Mouse (Mus musculus) kidney, postnatal 0 days (tissue): ENCODE results near the gene Kdf1. TPM values are rescaled to one million over a fixed set of nuclear protein-coding genes. Genes with fewer than 3 reads are reported as not detected.

Source experiments
- ATAC-seq: fragments of 200-750 bp; cut with Nextera tagmentation; replicated peaks from 2 replicates; pipeline ENCODE4 v1.8.0; 2017; ENCODE audit warnings: low read depth, moderate number of reproducible peaks, moderate TSS enrichment, moderate library complexity; ENCODE audit not compliant: low FRiP score
- DNase-seq: peaks from one replicate; pipeline ENCODE4 v3.0.0-alpha.2; 2016; ENCODE audit warnings: low spot score
- H3K27ac ChIP-seq: fragments of 300-500 bp; sonication (generic); 2 replicates; pipeline ENCODE4 v1.5.1; 2014; ENCODE audit warnings: mild to moderate bottlenecking
- H3K27me3 ChIP-seq: fragments of 300-500 bp; sonication (generic); 2 replicates; pipeline ENCODE4 v1.6.1; 2014; ENCODE audit warnings: low read length, mixed read lengths; ENCODE audit not compliant: insufficient read depth
- H3K36me3 ChIP-seq: fragments of 300-500 bp; sonication (generic); 2 replicates; pipeline ENCODE4 v1.6.1; 2014; ENCODE audit warnings: low read length, mixed read lengths; ENCODE audit not compliant: insufficient read depth
- H3K4me1 ChIP-seq: fragments of 300-500 bp; sonication (generic); replicated peaks from 2 replicates; pipeline ENCODE4 v1.6.1; 2014; ENCODE audit warnings: antibody characterized with exemption, low read length, mixed read lengths; ENCODE audit not compliant: insufficient read depth
- H3K4me2 ChIP-seq: fragments of 300-500 bp; sonication (generic); 2 replicates; pipeline ENCODE4 v1.6.1; 2014; ENCODE audit warnings: mild to moderate bottlenecking, low read length, moderate library complexity, mixed read lengths
- H3K4me3 ChIP-seq: fragments of 300-500 bp; sonication (generic); replicated peaks from 2 replicates; pipeline ENCODE4 v1.5.1; 2014; ENCODE audit warnings: low read depth, low read length
- H3K9ac ChIP-seq: fragments of 300-500 bp; sonication (generic); 2 replicates; pipeline ENCODE4 v1.6.1; 2014; ENCODE audit warnings: low read depth, low read length
- H3K9me3 ChIP-seq: fragments of 300-500 bp; sonication (generic); replicated peaks from 2 replicates; pipeline ENCODE4 v1.6.1; 2016; ENCODE audit warnings: low read length, inconsistent platforms, mixed read lengths
- CTCF ChIP-seq: IDR thresholded peaks from 2 replicates; pipeline ENCODE4 v1.5.1; 2016; ENCODE audit warnings: antibody characterized with exemption, low read depth, mild to moderate bottlenecking, moderate library complexity
- whole genome bisulfite sequencing: fragments of 180-500 bp; shearing (Covaris S2); extraction: QIAGEN DNeasy Blood & Tissue Kit; methylation state at CpG from one replicate; pipeline ENCODE4 v1.1.7; 2014; 5-methylcytosine and 5-hydroxymethylcytosine counted together
- polyA plus RNA-seq: library from polyadenylated mRNA; unstranded; fragments of >200 nt; fragmentation: Nextera tagmentation; extraction: Ambion mirVana; gene quantifications from 2 replicates; pipeline ENCODE4 v1.2.1, GENCODE M21; 2015

The Kdf1 gene
- polyA plus RNA-seq, 1 experiment from 2014 or later = 38.7 TPM

- Histone ChIP-seq H3K4me2 (no peak overlapping the region), H3K27me3 (no peaks in the 10 kb centered on the region), H3K36me3 (no peaks in the 10 kb centered on the region), H3K27ac (peak overlapping the region; percentile 36; the same call in 1 of the 2 replicates), H3K4me1 (peaks cover 5% of the 10 kb centered on the region; the same call in 1 of the 2 replicates), H3K4me3 (no peak overlapping the region), H3K9me3 (no peaks in the 10 kb centered on the region), H3K9ac (no peak overlapping the region)
- no peak for DNase-seq
- 60% methylated on average over 20 of the region's 20 CpGs for WGBS
- ATAC-seq = no peak
- TF ChIP-seq CTCF = no peak
These were observed 30.0 kb upstream of the Kdf1 start for GRCm38 (mm10) chr4:133488619-133489392.

GRCm38 (mm10) chr4:133489489-133490245 lies 29.1 kb upstream of the Kdf1 start:
- TF ChIP-seq CTCF = no peak

GRCm38 (mm10) chr4:133491800-133492199 lies 27.0 kb upstream of the Kdf1 start:
- ATAC-seq (no peak), DNase-seq (peak; percentile 36)
- no peak for TF ChIP-seq CTCF
- H3K27ac ChIP-seq = no peak overlapping the region
- no peaks in the 10 kb centered on the region for H3K36me3 ChIP-seq
- peaks cover 10% of the 10 kb centered on the region for H3K27me3 ChIP-seq
- H3K9me3 ChIP-seq = no peaks in the 10 kb centered on the region
- WGBS = 38% methylated on average over 10 of the region's 10 CpGs
- H3K4me1 ChIP-seq = no peaks in the 10 kb centered on the region; the same call in 1 of the 2 replicates
- no peak overlapping the region for H3K4me3 ChIP-seq
- H3K4me2 ChIP-seq = no peak overlapping the region
- H3K9ac ChIP-seq = no peak overlapping the region

More at GRCm38 (mm10) chr4:133489489-133490245, 29.1 kb upstream of the Kdf1 start:
- no peak overlapping the region for H3K9ac ChIP-seq
- no peaks in the 10 kb centered on the region for H3K27me3 ChIP-seq
- 0 out of 2 replicates have a peak, but pooled peaks have one; percentile 10 for ATAC-seq
- no peak overlapping the region for H3K4me3 ChIP-seq
- H3K4me2 ChIP-seq = no peak overlapping the region
- peak; percentile 65 for DNase-seq
- no peaks in the 10 kb centered on the region for H3K36me3 ChIP-seq
- H3K4me1 ChIP-seq = no peaks in the 10 kb centered on the region; the same call in 1 of the 2 replicates
- WGBS = 35% methylated on average over 4 of the region's 4 CpGs
- peak overlapping the region; percentile 36; the same call in 1 of the 2 replicates for H3K27ac ChIP-seq
- H3K9me3 ChIP-seq = no peaks in the 10 kb centered on the region

GRCm38 (mm10) chr4:133493895-133494294 lies 24.9 kb upstream of the Kdf1 start:
- Histone ChIP-seq H3K36me3 (no peaks in the 10 kb centered on the region), H3K9ac (no peak overlapping the region), H3K27ac (peak overlapping the region; percentile 51; the same call in 1 of the 2 replicates), H3K4me3 (peak overlapping the region; percentile 18; the same call in 1 of the 2 replicates), H3K4me1 (peaks cover 5% of the 10 kb centered on the region; the same call in 1 of the 2 replicates), H3K9me3 (no peaks in the 10 kb centered on the region), H3K27me3 (peaks cover 23% of the 10 kb centered on the region), H3K4me2 (peak overlapping the region; percentile 54)
- TF ChIP-seq CTCF = no peak
- DNase-seq (no peak), ATAC-seq (no peak)
- 22% methylated on average over 10 of the region's 12 CpGs for WGBS

GRCm38 (mm10) chr4:133494432-133494831 lies 24.3 kb upstream of the Kdf1 start:
- 0% methylated on average over 12 of the region's 12 CpGs for WGBS
- peak; percentile 94 for DNase-seq
- Histone ChIP-seq H3K9me3 (no peaks in the 10 kb centered on the region), H3K36me3 (no peaks in the 10 kb centered on the region), H3K27ac (peak overlapping the region; percentile 51; the same call in 1 of the 2 replicates), H3K9ac (no peak overlapping the region), H3K4me1 (peaks cover 5% of the 10 kb centered on the region; the same call in 1 of the 2 replicates), H3K4me3 (peak overlapping the region; percentile 18; the same call in 1 of the 2 replicates), H3K27me3 (peaks cover 29% of the 10 kb centered on the region), H3K4me2 (peak overlapping the region; percentile 54)
- peak; percentile 97 for TF ChIP-seq CTCF
- peak; percentile 44; the same call in 1 of the 2 replicates for ATAC-seq

GRCm38 (mm10) chr4:133494867-133495266 lies 23.9 kb upstream of the Kdf1 start:
- TF ChIP-seq CTCF = no peak
- DNase-seq = no peak
- H3K4me3 ChIP-seq = no peak overlapping the region
- ATAC-seq = no peak
- H3K4me1 ChIP-seq = peaks cover 5% of the 10 kb centered on the region; the same call in 1 of the 2 replicates
- H3K9ac ChIP-seq = no peak overlapping the region
- H3K9me3 ChIP-seq = no peaks in the 10 kb centered on the region
- WGBS = 68% methylated on average over 4 of the region's 4 CpGs
- no peaks in the 10 kb centered on the region for H3K36me3 ChIP-seq
- H3K27ac ChIP-seq = no peak overlapping the region
- peaks cover 30% of the 10 kb centered on the region for H3K27me3 ChIP-seq
- no peak overlapping the region for H3K4me2 ChIP-seq
